Mouse (Mus musculus): ENCODE results near the gene Gm26661. TPM values are rescaled to one million over a fixed set of nuclear protein-coding genes. Genes with fewer than 3 reads are reported as not detected.
A peak's percentile ranks its signal among the peaks of the same experiment; 100 is the strongest.

The Gm26661 gene
- total RNA-seq, 2 experiments from 2014 or later, result not detected

GRCm38 (mm10) chr14:7803874-7804557, 12.6 kb downstream of the Gm26661 start:
- DNase-seq, result no peak
- TF ChIP-seq CTCF (IDR thresholded peaks at IDR 0.05), result no peak
- no peak overlapping the region for H3K27ac ChIP-seq
- H3K4me3 ChIP-seq, result no peak overlapping the region
- intact Hi-C loops (cut with DNase I), result no loop called here

- no peak for DNase-seq
- intact Hi-C loops (cut with DNase I), result no loop called here
Measured at GRCm38 (mm10) chr14:7804558-7804905, 13.1 kb downstream of the Gm26661 start.

GRCm38 (mm10) chr14:7807711-7808110, 16.3 kb downstream of the Gm26661 start:
- no peak overlapping the region for H3K4me3 ChIP-seq

More at GRCm38 (mm10) chr14:7804558-7804905, 13.1 kb downstream of the Gm26661 start:
- TF ChIP-seq CTCF (IDR thresholded peaks at IDR 0.05), result no peak
- Histone ChIP-seq H3K27ac (no peak overlapping the region), H3K4me3 (no peak overlapping the region)

GRCm38 (mm10) chr14:7808501-7808981, 17.2 kb downstream of the Gm26661 start:
- intact Hi-C loops (cut with DNase I), result no loop called here
- no peak overlapping the region for H3K4me3 ChIP-seq
- TF ChIP-seq CTCF (IDR thresholded peaks at IDR 0.05), result no peak
- peak overlapping the region; percentile 44 for H3K27ac ChIP-seq
- DNase-seq, result peak; percentile 46

More at GRCm38 (mm10) chr14:7807711-7808110, 16.3 kb downstream of the Gm26661 start:
- DNase-seq, result no peak
- intact Hi-C loops (cut with DNase I), result no loop called here
- H3K27ac ChIP-seq, result no peak overlapping the region
- no peak for TF ChIP-seq CTCF (IDR thresholded peaks at IDR 0.05)

GRCm38 (mm10) chr14:7809043-7809955, 17.9 kb downstream of the Gm26661 start:
- DNase-seq, result no peak
- H3K27ac ChIP-seq, result peak overlapping the region; percentile 54
- intact Hi-C loops (cut with DNase I), result no loop called here
- H3K4me3 ChIP-seq, result no peak overlapping the region
- TF ChIP-seq CTCF (IDR thresholded peaks at IDR 0.05), result no peak

GRCm38 (mm10) chr14:7817770-7818462, 26.5 kb downstream of the Gm26661 start, which contains the start of gene Flnb:
Gene Flnb (plus strand): TSS chr14:7817957.
- TF ChIP-seq CTCF (IDR thresholded peaks at IDR 0.05), result peak; percentile 99
- intact Hi-C loops (cut with DNase I), result loop anchor here (2.0 to 5.0 kb wide), 4 partner anchors 34 to 224 kb away; partner anchors contain the start of gene Gm45521
- Histone ChIP-seq H3K27ac (peak within 1 kb of the TSS; percentile 83), H3K4me3 (peak within 1 kb of the TSS; percentile 81)
- DNase-seq, result peak; percentile 96

- H3K4me3 ChIP-seq, result peak overlapping the region; percentile 81
- peak overlapping the region; percentile 83 for H3K27ac ChIP-seq
- peak; percentile 32 for DNase-seq
- intact Hi-C loops (cut with DNase I), result loop anchor here (2.0 to 5.0 kb wide), 4 partner anchors 34 to 224 kb away; partner anchors contain the start of gene Gm45521
- no peak for TF ChIP-seq CTCF (IDR thresholded peaks at IDR 0.05)
Measured at GRCm38 (mm10) chr14:7818463-7819121, 27.2 kb downstream of the Gm26661 start.

- intact Hi-C loops (cut with DNase I), result loop anchor here (2.0 to 5.0 kb wide), 4 partner anchors 33 to 223 kb away; partner anchors contain the start of gene Gm45521
- peak overlapping the region; percentile 83 for H3K27ac ChIP-seq
- DNase-seq, result no peak
- TF ChIP-seq CTCF (IDR thresholded peaks at IDR 0.05), result no peak
- peak overlapping the region; percentile 81 for H3K4me3 ChIP-seq
Measured at GRCm38 (mm10) chr14:7819446-7819845, 28.1 kb downstream of the Gm26661 start.

- Histone ChIP-seq H3K27ac (peak overlapping the region; percentile 48; the same call in 1 of the 2 replicates), H3K4me3 (peak overlapping the region; percentile 37)
- TF ChIP-seq CTCF (IDR thresholded peaks at IDR 0.05), result no peak
- intact Hi-C loops (cut with DNase I), result no loop called here
- peak; percentile 29 for DNase-seq
Measured at GRCm38 (mm10) chr14:7821341-7821740, 30.0 kb downstream of the Gm26661 start.

GRCm38 (mm10) chr14:7822693-7823092, 31.3 kb downstream of the Gm26661 start:
- Histone ChIP-seq H3K4me3 (no peak overlapping the region), H3K27ac (peak overlapping the region; percentile 53)
- intact Hi-C loops (cut with DNase I), result no loop called here
- no peak for TF ChIP-seq CTCF (IDR thresholded peaks at IDR 0.05)
- peak; percentile 74 for DNase-seq

GRCm38 (mm10) chr14:7824651-7825268, 33.4 kb downstream of the Gm26661 start:
- no peak for TF ChIP-seq CTCF (IDR thresholded peaks at IDR 0.05)
- H3K4me3 ChIP-seq, result no peak overlapping the region
- H3K27ac ChIP-seq, result peak overlapping the region; percentile 76; the same call in 1 of the 2 replicates
- no peak for DNase-seq
- intact Hi-C loops (cut with DNase I), result no loop called here
